Mouse (Mus musculus): ENCODE data around the gene D130052B06Rik. TPM values are rescaled to one million over a fixed set of nuclear protein-coding genes. Genes with fewer than 3 reads are reported as not detected.

The D130052B06Rik gene
- polyA plus RNA-seq, 1 experiment from 2014 or later, result 0.06 TPM

DNA sequence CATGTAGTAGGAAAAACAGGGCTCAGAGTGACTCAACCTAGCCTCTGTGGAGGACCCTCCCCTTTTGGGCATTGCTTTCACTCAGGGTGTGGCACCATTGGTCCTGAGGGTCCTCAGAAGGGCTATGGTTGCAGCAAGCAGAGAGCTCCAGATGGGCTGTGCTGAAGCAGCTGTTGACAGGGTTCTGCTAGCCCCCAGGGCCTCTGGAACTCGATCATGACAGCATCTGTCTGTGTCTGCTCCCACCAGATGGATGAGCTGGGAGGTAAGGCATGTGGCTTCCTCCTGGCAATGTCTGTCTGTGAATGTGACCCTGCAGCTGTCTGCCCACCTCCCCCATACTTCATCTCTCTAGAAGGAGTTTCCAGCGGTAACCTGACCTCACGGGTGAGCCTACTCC, 8.7 kb downstream of the D130052B06Rik start:
- peaks cover 6% of the 10 kb centered on the region; the same call in 1 of the 2 replicates for H3K4me1 ChIP-seq
- DNase-seq (ENCODE audit: low spot score), result no peak
- H3K9me3 ChIP-seq (replicated peaks), result no peaks in the 10 kb centered on the region
- peak overlapping the region; percentile 42; the same call in 1 of the 2 replicates for H3K27ac ChIP-seq (replicated peaks)
- H3K27me3 ChIP-seq (ENCODE audit: low read depth, poor library complexity, severe bottlenecking), result no peaks in the 10 kb centered on the region
- no peak overlapping the region for H3K4me3 ChIP-seq
- WGBS, result 52% methylated on average over 3 of the region's 3 CpGs
- H3K36me3 ChIP-seq, result no peaks in the 10 kb centered on the region

DNA sequence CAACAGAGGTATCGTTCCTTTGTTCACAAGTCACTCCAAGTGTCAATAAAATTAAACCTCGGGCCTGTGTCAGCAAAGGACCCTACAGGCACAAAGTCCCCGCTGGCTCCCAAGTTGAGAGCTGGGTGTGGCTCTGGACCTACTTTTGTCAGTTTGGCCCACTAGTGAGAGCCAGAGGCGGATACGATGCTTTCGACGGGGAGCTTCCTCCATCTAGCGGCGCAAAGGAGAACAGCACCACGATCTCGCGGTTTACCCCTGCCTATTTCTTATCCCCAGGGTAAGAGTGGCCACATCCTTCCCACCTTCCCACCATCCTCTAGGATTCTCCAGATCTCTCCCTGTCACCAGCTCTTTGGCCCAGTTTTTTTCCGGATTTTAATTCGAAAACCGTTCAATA, 15.1 kb downstream of the D130052B06Rik start:
- Histone ChIP-seq H3K9me3 (replicated peaks) (no peaks in the 10 kb centered on the region), H3K36me3 (no peaks in the 10 kb centered on the region), H3K4me3 (no peak overlapping the region), H3K27ac (replicated peaks) (no peak overlapping the region), H3K4me1 (no peaks in the 10 kb centered on the region), H3K27me3 (ENCODE audit: low read depth, poor library complexity, severe bottlenecking) (no peaks in the 10 kb centered on the region)
- WGBS, result 9% methylated on average over 15 of the region's 15 CpGs
- peak; percentile 82 for DNase-seq (ENCODE audit: low spot score)

DNA sequence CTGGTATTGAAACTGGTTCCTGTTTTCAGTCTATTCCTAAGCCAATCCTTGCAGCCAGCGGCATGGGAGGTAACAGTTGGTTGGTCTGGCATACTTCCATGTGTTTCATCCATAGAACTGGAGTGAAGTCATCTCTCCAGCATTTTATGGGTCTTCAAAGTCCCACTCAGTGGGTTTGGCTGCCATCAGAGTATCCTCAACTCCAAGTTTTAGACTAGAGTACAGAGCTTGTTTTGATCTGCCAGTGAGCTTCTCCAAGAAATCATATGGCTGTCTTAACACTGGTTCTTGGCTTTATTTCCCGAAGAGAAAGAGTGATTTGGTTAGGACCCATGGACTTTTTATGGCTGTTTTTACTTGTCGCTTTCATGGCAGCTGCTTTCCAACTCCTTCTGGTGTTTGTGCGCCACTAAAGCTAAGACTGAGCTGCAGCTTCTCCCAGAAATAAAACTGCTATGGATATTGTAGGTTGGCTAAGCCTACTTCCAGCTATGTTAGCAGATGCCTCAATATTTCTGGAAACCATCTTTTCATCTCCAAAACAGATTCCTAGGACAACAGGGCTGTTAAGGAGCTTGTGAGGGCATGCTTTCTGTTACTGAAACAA, 28.1 kb downstream of the D130052B06Rik start:
- DNase-seq (ENCODE audit: low spot score), result no peak
- H3K27ac ChIP-seq (replicated peaks), result no peak overlapping the region
- no peaks in the 10 kb centered on the region for H3K36me3 ChIP-seq
- no peaks in the 10 kb centered on the region for H3K4me1 ChIP-seq
- H3K9me3 ChIP-seq (replicated peaks), result no peaks in the 10 kb centered on the region
- H3K27me3 ChIP-seq (ENCODE audit: low read depth, poor library complexity, severe bottlenecking), result no peaks in the 10 kb centered on the region
- H3K4me3 ChIP-seq, result no peak overlapping the region
- WGBS, result 90% methylated on average over 4 of the region's 4 CpGs

DNA sequence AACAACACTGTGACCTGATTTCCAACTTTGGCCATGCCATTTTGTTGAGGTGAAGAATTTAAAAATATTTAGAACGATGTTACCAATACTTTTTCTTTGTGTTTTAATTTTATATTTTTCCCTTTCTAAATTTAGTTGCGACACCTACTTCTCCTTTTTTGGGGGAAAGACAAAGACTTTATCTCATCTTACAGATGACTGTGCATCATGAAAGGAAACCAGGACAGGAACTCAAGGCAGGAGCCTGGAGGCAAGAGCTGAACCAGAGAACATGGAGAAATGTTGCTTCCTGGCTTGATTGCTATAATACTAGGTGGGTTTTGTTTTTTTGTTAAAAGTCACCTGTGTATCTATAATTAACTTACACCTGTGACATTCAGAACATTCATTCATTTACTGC, 38.0 kb downstream of the D130052B06Rik start:
- DNase-seq (ENCODE audit: low spot score), result no peak
- H3K4me1 ChIP-seq, result no peaks in the 10 kb centered on the region
- WGBS, result 88% methylated on average over 2 of the region's 2 CpGs
- H3K9me3 ChIP-seq (replicated peaks), result no peaks in the 10 kb centered on the region
- no peak overlapping the region for H3K4me3 ChIP-seq
- H3K36me3 ChIP-seq, result no peaks in the 10 kb centered on the region
- no peak overlapping the region for H3K27ac ChIP-seq (replicated peaks)
- H3K27me3 ChIP-seq (ENCODE audit: low read depth, poor library complexity, severe bottlenecking), result no peaks in the 10 kb centered on the region

DNA sequence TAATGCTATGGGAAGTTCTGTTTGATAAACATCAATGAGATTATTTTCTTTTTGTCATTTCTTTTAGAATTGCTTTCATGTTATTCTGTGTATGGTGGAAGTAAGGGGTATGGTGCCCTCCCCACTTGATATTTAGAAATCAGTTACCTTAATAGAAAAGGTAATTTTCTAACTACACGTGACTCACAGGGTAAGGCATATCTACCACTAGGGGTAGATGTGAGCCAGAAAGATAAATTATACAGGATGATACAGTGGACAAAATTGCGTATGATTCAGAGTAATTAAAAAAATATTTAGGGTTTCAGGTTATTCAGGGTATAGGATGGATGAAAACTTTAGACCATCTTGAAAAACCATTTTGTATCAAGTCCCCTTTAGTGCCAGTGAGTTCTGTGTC, 50.3 kb downstream of the D130052B06Rik start:
- no peaks in the 10 kb centered on the region for H3K4me1 ChIP-seq
- no peak overlapping the region for H3K4me3 ChIP-seq
- H3K27ac ChIP-seq (replicated peaks), result no peak overlapping the region
- no peaks in the 10 kb centered on the region for H3K9me3 ChIP-seq (replicated peaks)
- DNase-seq (ENCODE audit: low spot score), result no peak
- no peaks in the 10 kb centered on the region for H3K36me3 ChIP-seq
- 87% methylated on average over 2 of the region's 2 CpGs for WGBS
- H3K27me3 ChIP-seq (ENCODE audit: low read depth, poor library complexity, severe bottlenecking), result no peaks in the 10 kb centered on the region

DNA sequence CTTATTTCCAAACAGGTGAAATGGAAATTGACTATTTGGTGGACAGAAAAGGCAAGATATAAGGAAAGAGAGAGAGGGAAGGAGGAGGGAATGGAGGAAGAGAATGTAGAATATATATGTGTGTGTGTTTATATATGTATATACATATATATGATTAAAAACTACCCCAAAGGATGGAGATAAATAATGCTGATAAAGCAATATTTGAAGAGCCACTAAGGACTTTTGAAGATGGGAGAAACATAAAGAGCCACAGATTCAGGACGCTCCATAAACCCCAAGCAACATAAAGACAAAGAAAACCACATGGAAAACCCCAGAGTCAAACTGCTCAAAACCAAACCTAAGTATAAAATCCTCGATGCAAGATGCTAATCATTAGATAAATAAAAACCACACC, 55.4 kb downstream of the D130052B06Rik start:
- Histone ChIP-seq H3K9me3 (replicated peaks) (no peaks in the 10 kb centered on the region), H3K4me3 (no peak overlapping the region), H3K27me3 (ENCODE audit: low read depth, poor library complexity, severe bottlenecking) (no peaks in the 10 kb centered on the region), H3K4me1 (no peaks in the 10 kb centered on the region), H3K27ac (replicated peaks) (no peak overlapping the region), H3K36me3 (no peaks in the 10 kb centered on the region)
- 89% methylated on average over 2 of the region's 2 CpGs for WGBS
- no peak for DNase-seq (ENCODE audit: low spot score)

DNA sequence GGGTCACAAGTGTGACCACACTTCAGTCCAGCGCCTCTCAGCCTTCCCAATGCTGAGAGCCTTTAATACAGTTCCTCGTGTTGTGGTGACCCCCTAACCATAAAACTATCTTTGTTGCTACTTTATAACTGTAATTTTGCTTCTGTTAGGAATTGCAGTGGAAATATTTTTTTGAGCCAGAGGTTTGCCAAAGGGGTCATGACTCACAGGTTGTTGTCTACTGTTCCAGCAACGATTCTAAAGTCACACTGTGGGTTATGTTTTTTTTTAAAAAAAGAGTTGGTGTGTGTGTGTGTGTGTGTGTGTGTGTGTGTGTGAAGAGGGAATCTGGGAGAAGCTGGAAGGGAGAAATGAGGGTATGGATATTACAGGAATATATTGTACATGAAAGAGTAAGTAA, 56.1 kb downstream of the D130052B06Rik start:
- WGBS, result 85% methylated on average over 3 of the region's 3 CpGs
- DNase-seq (ENCODE audit: low spot score), result no peak
- Histone ChIP-seq H3K4me3 (no peak overlapping the region), H3K27ac (replicated peaks) (no peak overlapping the region), H3K36me3 (no peaks in the 10 kb centered on the region), H3K9me3 (replicated peaks) (no peaks in the 10 kb centered on the region), H3K4me1 (no peaks in the 10 kb centered on the region), H3K27me3 (ENCODE audit: low read depth, poor library complexity, severe bottlenecking) (no peaks in the 10 kb centered on the region)

DNA sequence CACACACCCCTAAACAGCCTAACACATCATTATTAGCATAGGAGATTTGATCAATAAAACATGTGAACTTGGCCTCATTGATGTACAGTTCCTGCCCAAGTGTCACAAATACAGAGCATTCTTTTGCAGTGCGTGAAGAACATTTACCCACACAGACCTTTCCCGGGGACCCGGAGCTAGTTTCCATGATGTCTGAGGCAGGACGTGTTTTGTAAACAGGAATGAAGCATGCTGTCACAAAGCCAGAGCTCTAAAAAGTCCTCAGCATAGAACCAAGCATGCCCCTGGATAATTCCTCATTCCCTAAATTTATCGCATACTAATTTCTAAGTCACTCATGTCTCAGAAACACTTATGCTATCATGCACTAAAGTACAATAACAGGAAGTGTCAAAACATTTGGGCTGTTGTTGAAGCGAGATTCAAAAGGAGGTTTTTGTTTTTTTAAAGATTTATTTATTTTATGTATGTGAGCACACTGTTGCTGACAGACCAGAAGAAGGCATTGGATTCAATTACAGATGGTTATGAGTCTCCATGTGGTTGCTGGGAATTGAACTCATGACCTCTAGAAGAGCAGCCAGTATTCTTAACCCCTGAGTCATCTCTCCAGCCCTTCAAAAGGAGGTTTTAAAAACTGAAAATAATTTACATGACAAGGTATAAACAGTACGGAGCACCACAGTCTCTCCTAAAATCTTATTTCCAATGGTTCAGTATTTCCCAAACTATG, 56.9 kb downstream of the D130052B06Rik start:
- no peaks in the 10 kb centered on the region for H3K27me3 ChIP-seq (ENCODE audit: low read depth, poor library complexity, severe bottlenecking)
- H3K4me3 ChIP-seq, result no peak overlapping the region
- H3K9me3 ChIP-seq (replicated peaks), result no peaks in the 10 kb centered on the region
- H3K36me3 ChIP-seq, result no peaks in the 10 kb centered on the region
- no peaks in the 10 kb centered on the region for H3K4me1 ChIP-seq
- WGBS, result 79% methylated on average over 7 of the region's 7 CpGs
- H3K27ac ChIP-seq (replicated peaks), result no peak overlapping the region
- no peak for DNase-seq (ENCODE audit: low spot score)

DNA sequence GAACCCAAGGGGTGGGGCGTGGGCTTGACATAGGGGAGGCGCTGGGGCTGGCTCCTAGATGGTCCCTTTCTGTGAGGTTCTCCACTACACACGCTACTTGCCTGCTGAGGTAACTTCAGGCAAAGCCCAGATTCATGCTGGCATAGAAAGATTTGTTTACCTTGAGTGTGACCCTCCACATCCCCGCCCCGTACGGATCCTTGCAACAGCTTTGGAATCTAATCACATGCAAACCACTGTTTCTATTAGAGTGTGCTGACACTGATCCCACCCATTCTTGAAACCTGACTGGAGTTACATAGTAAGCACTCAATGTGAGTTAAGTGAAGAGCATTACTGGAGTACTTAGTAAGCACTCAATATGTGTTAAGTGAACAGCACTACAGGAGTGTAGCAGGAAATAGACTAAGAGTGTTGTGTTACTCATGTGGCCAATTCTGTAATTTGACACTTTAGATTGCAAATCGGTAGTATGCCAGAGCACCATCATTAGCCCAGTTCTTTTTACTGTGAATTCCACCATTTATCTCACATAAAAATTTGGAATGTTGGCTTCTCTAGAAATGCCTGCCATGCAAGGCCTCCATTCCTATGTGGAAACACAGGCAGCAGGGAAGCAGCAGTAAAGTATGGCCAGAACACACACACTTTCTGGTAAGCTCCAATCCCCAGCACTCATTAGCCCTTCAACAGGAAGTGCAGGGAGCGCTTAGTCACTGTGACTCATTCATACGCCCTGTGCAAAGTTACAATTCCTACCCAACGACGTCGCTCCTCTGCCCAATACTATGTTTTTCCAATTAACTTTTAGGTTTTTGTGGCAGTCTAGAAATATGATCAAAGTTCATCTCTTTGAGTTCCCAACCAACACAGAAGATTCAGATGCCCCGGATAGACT, 61.2 kb downstream of the D130052B06Rik start:
- H3K27me3 ChIP-seq (ENCODE audit: low read depth, poor library complexity, severe bottlenecking), result no peaks in the 10 kb centered on the region
- no peak overlapping the region for H3K27ac ChIP-seq (replicated peaks)
- peaks cover 5% of the 10 kb centered on the region for H3K4me1 ChIP-seq
- no peak overlapping the region for H3K4me3 ChIP-seq
- H3K9me3 ChIP-seq (replicated peaks), result no peaks in the 10 kb centered on the region
- no peak for DNase-seq (ENCODE audit: low spot score)
- no peaks in the 10 kb centered on the region for H3K36me3 ChIP-seq
- 86% methylated on average over 13 of the region's 13 CpGs for WGBS

DNA sequence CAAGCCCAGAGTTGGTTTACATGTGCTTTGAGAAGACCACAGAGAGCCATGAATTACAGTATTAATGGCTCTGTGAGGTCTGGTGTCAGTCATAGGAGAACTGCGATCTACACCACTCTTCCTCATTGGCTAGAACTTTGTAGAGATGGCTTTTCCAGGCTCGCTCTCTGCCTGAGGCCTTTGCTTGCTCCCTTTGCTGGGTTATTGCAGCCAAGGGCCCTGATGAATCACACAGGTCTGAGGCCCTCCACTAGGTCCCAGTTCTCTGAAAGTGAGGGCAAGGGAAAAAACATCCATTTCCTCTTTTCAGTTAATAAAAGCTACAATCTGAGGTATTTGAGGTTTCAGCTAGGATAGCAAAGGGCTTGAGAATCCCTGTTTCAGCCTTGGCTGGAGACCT, 64.5 kb downstream of the D130052B06Rik start:
- no peaks in the 10 kb centered on the region for H3K27me3 ChIP-seq (ENCODE audit: low read depth, poor library complexity, severe bottlenecking)
- peaks cover 10% of the 10 kb centered on the region for H3K4me1 ChIP-seq
- no peak overlapping the region for H3K4me3 ChIP-seq
- H3K36me3 ChIP-seq, result no peaks in the 10 kb centered on the region
- 84% methylated on average over 2 of the region's 2 CpGs for WGBS
- DNase-seq (ENCODE audit: low spot score), result no peak
- no peaks in the 10 kb centered on the region for H3K9me3 ChIP-seq (replicated peaks)
- H3K27ac ChIP-seq (replicated peaks), result no peak overlapping the region

DNA sequence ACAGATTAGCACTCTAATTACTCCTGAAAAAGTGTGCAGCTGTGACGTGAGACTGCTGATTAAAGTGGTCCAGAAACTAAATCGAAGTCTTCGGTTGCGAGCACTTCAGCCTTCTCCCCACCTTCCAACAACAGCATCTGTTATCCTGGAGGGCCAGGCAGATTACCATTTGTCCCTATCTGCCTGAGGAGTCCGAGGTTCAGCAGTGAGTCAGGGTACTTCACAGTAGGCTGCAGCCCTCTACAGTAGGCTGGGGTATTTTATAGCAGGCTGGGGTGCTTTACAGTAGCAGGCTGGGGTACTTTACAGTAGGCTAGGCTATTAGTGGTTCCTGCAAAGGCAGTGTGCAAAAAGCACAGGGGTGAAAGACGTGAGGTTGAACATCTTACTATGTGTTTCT, 69.3 kb downstream of the D130052B06Rik start:
- DNase-seq (ENCODE audit: low spot score), result no peak
- Histone ChIP-seq H3K4me3 (no peak overlapping the region), H3K9me3 (replicated peaks) (no peaks in the 10 kb centered on the region), H3K4me1 (peaks cover 9% of the 10 kb centered on the region), H3K27ac (replicated peaks) (no peak overlapping the region), H3K27me3 (ENCODE audit: low read depth, poor library complexity, severe bottlenecking) (no peaks in the 10 kb centered on the region), H3K36me3 (no peaks in the 10 kb centered on the region)
- 80% methylated on average over 6 of the region's 6 CpGs for WGBS

DNA sequence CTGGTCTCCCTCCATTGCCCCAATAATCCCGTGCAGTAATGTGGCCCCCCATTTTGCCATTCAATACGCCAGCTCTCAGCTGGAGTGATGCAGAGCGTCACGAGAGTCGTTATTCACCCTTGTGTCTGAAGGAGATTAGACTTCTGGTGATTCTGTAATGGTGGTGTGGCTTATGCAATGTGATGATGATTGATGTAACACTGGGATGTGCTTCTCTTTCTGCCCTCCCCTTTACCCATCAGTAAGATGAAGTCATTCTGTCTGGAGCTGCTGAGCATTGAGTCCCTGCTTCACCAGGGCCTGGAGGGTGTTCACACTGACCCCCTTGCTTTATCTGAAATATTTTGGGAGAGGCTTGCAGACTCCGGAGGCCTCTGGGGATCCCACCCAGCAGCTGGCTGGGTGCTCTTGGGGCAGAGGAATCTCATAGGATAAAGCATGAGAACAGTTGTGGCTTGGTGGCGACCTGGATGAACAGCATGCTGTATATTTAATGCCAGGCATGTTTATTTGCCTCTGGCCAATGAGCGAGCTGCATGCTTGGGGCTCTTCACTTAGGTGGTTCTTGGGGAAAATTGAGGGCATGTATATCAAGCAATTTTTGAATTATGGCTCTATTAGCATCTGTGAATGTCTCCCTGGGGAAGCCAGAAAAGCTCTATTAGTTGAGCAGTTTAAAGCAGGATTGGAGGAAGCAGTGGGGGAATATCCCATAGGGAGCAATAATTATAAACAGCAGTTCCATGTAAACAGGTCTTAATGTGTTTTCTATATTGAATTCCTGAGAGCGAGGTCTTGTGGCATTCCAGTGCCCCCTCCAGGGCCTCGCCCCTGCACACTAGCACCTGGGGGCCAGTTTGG, 71.2 kb downstream of the D130052B06Rik start:
- Histone ChIP-seq H3K36me3 (no peaks in the 10 kb centered on the region), H3K27ac (replicated peaks) (no peak overlapping the region), H3K4me3 (no peak overlapping the region), H3K4me1 (peaks cover 9% of the 10 kb centered on the region), H3K27me3 (ENCODE audit: low read depth, poor library complexity, severe bottlenecking) (no peaks in the 10 kb centered on the region), H3K9me3 (replicated peaks) (no peaks in the 10 kb centered on the region)
- no peak for DNase-seq (ENCODE audit: low spot score)
- 84% methylated on average over 10 of the region's 10 CpGs for WGBS
